Mouse (Mus musculus): ENCODE data around the gene Caprin2.
A peak's percentile ranks its signal among the peaks of the same experiment; 100 is the strongest.
"Not testable (repeated sequence)": the region's sequence is repeated elsewhere in the genome, so short reads cannot be mapped to it uniquely, and the experiment has no call there.

The Caprin2 gene

GRCm38 (mm10) chr6:148895773-148896506 is at the start of gene Caprin2:
Caprin2 (minus strand) TSS chr6:148896237.
- DNase-seq (ENCODE audit: low spot score): peak; percentile 94

DNA sequence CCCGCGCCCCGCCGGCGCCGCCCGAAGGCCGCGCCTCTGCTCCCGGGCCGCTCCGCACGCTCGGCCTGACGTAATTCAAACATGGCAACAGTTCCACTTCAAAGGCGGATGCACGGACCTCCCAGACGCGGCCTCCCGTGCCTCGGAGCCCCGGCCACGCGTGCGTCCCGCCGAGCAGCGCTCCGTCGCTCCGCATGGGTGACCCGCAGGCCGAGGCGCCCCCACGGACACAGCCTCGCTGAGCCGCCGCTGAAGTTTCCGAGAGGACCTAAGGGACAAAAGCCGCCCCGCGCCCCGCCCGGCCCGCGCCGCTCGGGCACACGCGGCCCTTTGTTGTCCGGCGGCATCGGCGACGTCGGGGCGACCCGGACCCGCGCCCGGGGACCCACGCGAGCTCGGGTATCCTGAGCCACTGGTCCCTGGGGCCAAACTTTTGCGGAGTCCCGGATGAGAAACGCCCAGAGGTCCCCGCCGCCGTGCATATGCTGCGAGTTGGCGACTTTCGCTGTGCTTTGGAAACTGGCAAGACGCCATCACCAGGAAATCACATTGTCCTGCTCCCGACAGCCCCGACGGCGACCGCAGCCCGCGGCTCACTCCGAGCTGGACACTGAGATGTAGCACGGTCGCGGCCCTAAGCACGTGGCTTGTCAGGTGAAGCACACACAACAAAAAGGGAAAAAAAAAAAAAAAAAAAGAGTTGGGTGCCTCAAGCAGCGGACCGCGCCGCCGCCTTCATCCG is 48.9 kb upstream of the Caprin2 start:
- DNase-seq (ENCODE audit: low spot score): peak; percentile 72

DNA sequence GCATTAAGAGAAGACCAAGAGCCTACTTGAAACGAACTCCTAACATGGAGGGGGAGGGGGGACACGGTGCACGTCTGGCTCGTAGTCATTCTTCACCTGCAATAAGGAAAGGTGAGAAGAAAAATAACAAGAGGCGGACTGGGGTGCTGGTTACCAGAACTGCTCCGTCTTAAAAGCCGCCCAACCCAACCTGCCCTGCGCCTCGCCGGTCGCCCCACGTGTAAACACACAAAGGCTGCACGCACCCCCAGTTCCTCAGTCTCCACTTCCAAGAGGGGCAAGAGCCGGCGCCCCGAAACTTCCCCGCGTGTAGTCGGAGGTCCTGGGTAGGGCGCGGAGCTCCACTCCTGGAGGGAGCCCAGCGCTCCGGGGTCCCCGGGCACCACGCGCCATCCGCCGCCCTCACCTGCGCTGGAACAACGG is 48.3 kb upstream of the Caprin2 start:
- DNase-seq (ENCODE audit: low spot score): no peak

DNA sequence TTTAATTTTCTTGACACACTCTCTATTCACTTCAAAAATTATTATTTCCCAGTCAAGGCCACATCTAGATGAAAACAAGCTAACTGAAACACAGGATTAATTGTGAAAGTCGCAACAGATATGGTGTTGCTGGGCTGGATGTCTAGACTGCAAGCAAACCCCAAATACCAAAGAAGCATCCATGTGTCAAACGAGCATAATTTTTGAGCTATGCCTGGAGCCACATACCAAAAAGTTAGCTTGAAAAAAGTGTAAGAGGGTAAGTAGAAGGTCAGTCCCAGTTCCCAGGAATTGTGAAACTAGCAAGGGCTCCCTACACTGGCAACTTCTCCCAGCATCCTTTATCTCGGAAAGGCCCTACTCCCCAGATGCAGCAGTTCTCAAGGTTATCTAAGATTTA is 47.7 kb upstream of the Caprin2 start:
- DNase-seq (ENCODE audit: low spot score): no peak

GRCm38 (mm10) chr6:148942406-148942805 is 46.4 kb upstream of the Caprin2 start:
- no peak for DNase-seq (ENCODE audit: low spot score)

GRCm38 (mm10) chr6:148941880-148942279 is 45.8 kb upstream of the Caprin2 start:
- no peak for DNase-seq (ENCODE audit: low spot score)

GRCm38 (mm10) chr6:148940383-148940782 is 44.3 kb upstream of the Caprin2 start:
- peak; percentile 39 for DNase-seq (ENCODE audit: low spot score)

DNA sequence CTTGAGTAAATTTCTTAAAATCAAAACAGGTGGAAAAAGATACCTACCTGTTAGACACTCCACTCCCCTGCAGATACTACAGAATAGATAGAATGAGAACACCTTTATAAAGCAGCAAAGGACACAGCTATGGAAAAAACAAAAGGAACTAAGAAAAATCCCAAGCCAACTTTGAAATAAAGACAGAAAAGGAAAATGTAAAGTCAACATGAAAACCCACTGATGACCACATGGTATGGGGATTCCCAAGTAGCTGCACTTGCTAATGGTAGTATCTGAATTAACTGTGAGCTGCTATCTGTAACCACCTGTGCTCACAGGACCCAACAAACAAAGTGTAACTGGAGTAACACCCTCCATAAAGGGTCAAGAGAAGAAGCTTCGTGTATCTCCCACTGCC is 41.7 kb upstream of the Caprin2 start:
- DNase-seq (ENCODE audit: low spot score): no peak

DNA sequence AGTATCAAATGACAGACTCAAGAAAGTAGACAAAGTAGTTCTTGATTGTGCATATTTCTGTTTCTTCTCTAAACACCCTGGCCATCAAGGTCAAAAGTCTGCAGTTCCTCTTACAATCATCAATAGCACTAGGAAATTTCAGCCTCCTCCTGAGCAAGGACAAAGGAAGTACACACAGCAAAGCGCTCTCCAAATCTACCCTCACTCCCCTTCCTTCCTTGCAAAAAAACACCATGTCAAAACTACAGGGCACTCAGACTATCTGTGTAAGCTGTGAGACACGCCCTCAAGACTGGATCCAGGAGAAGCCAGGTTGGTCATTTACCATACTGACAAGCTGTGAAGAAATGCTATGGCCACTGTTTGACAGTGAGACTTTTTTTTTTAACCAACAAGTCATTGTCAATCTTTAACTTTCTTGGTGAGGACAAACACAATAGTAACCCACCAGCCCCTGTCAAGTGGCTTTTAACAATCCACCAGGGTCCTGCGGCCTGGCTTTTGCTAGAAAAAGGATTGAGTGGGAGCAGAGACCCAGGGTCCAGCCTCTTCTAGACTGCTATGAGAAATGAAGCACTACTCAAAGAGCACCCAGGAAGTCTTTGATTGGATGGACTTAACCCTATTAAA is 39.0 kb upstream of the Caprin2 start:
- no peak for DNase-seq (ENCODE audit: low spot score)

DNA sequence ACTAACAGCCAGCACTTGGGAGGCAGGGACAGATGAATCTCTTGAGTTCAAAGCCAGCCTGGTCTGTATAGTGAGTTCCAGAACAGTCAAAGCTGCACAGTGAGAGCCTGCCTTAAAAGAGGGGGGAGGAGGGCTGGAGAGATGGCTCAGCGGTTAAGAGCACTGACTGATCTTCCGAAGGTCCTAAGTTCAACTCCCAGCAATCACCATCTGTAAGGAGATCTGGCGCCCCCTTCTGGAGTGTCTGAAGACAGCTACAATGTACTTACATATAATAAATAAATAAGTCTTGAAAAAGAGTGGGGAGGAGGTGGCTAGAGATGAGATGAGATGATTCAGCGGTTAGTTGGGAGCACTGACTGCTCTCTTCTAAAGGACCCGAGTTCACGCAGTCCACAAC is 35.2 kb upstream of the Caprin2 start:
- DNase-seq (ENCODE audit: low spot score): peak; percentile 28

GRCm38 (mm10) chr6:148918841-148919398 is 22.9 kb upstream of the Caprin2 start:
- no peak for DNase-seq (ENCODE audit: low spot score)

DNA sequence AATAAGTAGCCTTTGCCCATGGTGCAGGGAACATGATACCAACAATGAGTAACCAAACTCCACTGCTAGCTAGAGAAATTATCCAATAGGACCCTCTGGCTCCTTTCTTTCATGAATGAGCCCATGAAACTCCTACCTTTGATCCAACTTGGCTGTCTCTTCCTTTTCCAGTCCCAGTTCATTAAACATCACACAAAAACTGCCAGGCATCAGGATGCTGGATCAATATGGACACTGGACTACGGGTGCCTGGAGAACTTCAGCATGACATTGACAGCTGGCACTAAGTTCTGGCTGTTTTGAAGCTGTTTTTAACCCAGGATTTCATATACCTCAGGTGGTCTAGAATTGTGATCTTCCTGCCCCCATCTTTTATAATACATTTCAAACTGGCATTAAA is 21.6 kb upstream of the Caprin2 start:
- DNase-seq (ENCODE audit: low spot score): no peak

- DNase-seq (ENCODE audit: low spot score): no peak
Observed at GRCm38 (mm10) chr6:148916817-148917216, 20.8 kb upstream of the Caprin2 start.

- peak; percentile 39 for DNase-seq (ENCODE audit: low spot score)
Observed at GRCm38 (mm10) chr6:148913938-148914337, 17.9 kb upstream of the Caprin2 start.

DNA sequence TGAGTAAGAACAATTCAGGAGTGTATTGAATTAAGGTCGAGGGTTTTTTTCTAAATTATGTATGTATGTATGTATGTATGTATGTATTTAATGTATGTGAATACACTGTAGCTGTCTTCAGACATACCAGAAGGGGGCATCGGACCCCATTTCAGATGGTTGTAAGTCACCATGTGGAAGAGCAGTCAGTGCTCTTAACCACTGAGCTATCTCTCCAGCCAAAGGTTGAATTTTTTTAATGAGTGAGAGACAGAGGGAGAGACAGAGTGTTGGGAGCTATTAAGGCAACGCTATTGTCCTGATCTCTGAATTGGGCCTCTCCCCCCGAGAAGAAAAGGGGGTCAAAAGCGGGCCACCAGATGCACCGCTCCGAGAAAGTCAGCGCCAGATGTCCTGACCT is 15.9 kb upstream of the Caprin2 start:
- DNase-seq (ENCODE audit: low spot score): not testable (repeated sequence)

DNA sequence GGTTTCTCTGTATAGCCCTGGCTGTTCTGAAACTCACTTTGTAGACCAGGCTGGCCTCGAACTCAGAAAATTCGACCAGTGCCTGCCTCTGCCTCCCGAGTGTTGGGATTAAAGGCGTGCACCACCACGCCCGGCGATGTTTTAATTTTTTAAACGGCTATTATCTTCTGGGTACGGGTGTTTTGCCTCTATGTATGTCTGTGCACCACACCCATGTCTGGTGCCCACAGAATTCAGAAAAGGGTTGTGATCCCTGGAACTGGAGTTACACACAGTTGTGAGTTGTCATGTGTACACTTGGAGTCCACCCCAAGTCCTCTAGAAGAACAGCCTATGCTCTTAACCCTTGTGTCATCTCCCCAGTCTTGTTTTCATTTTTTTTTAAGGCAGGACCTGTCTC is 10.9 kb upstream of the Caprin2 start:
- DNase-seq (ENCODE audit: low spot score): no peak

- no peak for DNase-seq (ENCODE audit: low spot score)
Observed at GRCm38 (mm10) chr6:148902728-148903127, 6.7 kb upstream of the Caprin2 start.

- no peak for DNase-seq (ENCODE audit: low spot score)
Observed at GRCm38 (mm10) chr6:148896507-148896851, 442 bp upstream of the Caprin2 start.

DNA sequence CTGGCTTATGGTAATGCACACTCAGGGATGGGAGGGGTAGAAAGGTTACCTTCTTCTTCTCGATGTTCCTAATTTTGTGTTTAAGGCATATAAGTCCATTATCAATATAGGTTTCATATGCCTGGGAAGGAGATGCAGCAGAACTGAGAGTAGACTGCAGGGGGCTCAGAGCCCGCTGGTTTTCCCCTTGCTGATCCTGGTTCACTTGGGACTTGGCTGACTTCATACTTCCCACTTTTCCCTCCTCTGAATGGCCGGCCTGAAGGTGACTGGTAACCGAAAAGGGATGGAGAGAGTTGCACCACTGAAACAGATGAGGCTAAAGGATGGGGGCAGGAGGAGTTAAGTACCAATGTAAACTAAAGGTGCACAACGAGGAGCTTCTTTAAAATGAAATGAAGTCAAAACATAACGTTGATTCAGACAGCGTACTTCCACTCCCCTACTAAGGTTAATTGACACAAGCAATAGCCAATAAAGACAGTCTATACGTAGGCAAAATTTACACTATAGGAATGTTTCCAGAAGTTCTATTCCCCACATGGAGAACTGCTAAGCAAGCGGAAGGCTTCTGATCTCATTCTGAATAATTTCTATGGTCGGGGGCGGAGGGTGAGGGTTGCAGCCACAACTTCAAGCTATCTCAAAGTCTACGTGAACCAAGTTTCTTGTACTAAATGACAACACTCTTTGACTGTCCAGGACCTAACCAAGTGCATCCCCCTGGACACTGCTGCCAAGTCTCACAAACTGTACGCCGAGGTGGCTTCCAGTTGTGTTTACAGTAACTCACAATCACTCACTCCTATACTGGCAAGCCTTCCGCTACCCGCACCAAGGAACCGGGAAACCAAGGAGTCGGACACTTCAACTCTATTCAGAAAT is 907 bp downstream of the Caprin2 start:
- DNase-seq (ENCODE audit: low spot score): no peak

GRCm38 (mm10) chr6:148873911-148874310 is 22.1 kb downstream of the Caprin2 start:
- no peak for DNase-seq (ENCODE audit: low spot score)

DNA sequence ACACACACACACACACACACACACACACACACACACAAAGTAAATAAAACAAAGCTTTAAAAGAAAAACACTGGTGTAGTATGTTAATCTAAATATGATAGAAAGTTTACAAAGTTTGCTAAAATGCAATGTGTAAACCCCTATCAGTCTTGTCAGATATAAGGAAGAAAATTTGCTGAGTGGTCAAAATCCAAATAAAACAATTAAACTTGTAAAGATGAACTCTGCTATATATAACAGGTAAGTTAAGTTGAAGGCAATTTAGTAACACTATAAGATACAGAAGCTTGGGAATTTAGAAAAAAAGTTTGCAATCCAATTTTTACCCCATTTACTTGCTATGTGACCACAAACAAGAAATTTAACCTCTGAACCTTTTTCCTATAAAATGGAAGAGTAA is 50.4 kb downstream of the Caprin2 start:
- DNase-seq (ENCODE audit: low spot score): no peak

GRCm38 (mm10) chr6:148841760-148842159 is 54.3 kb downstream of the Caprin2 start:
- DNase-seq (ENCODE audit: low spot score): no peak
